Mouse (Mus musculus): ENCODE measurements around the gene Krt83. TPM values are rescaled to one million over a fixed set of nuclear protein-coding genes. Genes with fewer than 3 reads are reported as not detected.
"Not testable (repeated sequence)": the region's sequence is repeated elsewhere in the genome, so short reads cannot be mapped to it uniquely, and the experiment has no call there.

Krt83 gene
- not detected in 2 replicates for polyA plus RNA-seq (2016; fragmentation: Nextera tagmentation; extraction: Ambion mirVana)

GRCm38 (mm10) chr15:101491431-101491830 is at the start of gene Krt83:
Krt83 (minus strand) TSS chr15:101491512.
- H3K36me3 ChIP-seq, result no peaks in the 10 kb centered on the region
- ATAC-seq (ENCODE audit: low FRiP score), result no peak
- 0 out of 2 replicates have a peak, but pooled peaks cover 4% of the 10 kb centered on the region for H3K27me3 ChIP-seq
- no peak within 1 kb of the TSS for H3K27ac ChIP-seq
- H3K4me1 ChIP-seq, result no peaks in the 10 kb centered on the region
- no peak within 1 kb of the TSS for H3K4me3 ChIP-seq
- no peak within 1 kb of the TSS for H3K4me2 ChIP-seq (replicated peaks)
- H3K9me3 ChIP-seq (replicated peaks), result no peaks in the 10 kb centered on the region
- WGBS, result 69% methylated on average over 6 of the region's 6 CpGs
- H3K9ac ChIP-seq, result no peak within 1 kb of the TSS

DNA sequence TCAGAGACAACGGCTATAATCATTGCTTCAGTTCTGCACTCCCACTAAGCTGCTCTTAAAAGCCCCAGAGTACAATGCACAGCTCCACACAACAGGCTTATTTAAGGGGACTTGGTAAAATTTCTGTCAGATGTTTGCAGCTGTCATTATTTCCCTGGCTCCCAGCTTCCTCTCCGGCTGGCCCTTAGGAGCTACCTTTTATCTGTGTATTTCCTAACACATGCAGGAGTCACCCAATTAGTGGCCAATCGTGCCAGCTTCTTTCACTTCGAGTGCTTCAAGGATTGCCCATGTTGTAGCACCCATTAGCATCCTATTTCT is 47.2 kb upstream of the Krt83 start:
- H3K4me2 ChIP-seq (replicated peaks), result no peak overlapping the region
- H3K27me3 ChIP-seq, result no peaks in the 10 kb centered on the region
- H3K4me3 ChIP-seq, result no peak overlapping the region
- H3K9ac ChIP-seq, result no peak overlapping the region
- H3K36me3 ChIP-seq, result no peaks in the 10 kb centered on the region
- no peak overlapping the region for H3K27ac ChIP-seq
- 77% methylated on average over 4 of the region's 4 CpGs for WGBS
- H3K4me1 ChIP-seq, result peaks cover 13% of the 10 kb centered on the region
- no peaks in the 10 kb centered on the region for H3K9me3 ChIP-seq (replicated peaks)
- ATAC-seq (ENCODE audit: low FRiP score), result no peak

- H3K4me3 ChIP-seq, result no peak overlapping the region
- no peak for ATAC-seq (ENCODE audit: low FRiP score)
- no peak overlapping the region for H3K9ac ChIP-seq
- 46% methylated on average over 7 of the region's 7 CpGs for WGBS
- H3K4me2 ChIP-seq (replicated peaks), result no peak overlapping the region
- no peak overlapping the region for H3K27ac ChIP-seq
- peaks cover 13% of the 10 kb centered on the region for H3K4me1 ChIP-seq
- H3K36me3 ChIP-seq, result no peaks in the 10 kb centered on the region
- H3K9me3 ChIP-seq (replicated peaks), result no peaks in the 10 kb centered on the region
- no peaks in the 10 kb centered on the region for H3K27me3 ChIP-seq
Measured at GRCm38 (mm10) chr15:101537864-101538579, 46.7 kb upstream of the Krt83 start.

DNA sequence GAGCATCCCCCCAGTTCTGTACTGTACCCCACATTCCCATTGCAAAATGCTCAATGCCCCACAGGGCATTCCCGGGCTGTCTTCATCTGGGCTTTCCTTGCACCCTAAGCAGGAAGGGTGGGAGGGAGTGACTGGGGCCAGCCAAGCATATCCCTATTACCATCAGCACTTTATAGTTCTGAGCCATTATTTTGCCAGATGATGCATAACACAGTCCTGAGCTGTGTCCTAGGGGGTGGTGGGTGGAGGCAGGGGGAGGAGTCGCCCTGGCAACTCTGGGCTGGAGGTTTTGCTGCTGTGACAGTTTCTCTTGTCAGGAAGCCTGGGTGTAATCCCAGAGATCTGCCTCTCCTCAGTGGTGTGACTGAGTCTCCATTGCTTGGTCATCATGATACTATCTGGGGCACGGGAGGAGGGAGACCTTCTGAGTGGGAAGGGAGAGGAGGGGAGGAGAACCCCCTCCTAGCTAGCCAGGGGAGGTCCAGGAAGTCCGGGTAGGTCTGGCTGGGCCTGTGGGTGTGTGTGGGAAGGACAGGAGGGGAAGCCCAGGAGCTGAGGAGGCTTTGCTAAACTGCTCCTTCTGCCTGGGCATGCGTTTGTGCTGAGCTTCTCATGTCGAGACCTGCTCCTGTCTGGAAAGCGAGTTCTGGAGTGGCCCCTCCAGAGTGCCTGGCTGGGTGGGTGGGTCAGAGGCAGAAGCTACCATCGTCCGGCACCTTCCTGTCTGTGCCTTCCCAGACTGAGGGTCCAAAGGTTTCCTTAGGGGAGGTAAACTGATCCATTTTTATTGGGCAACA is 44.9 kb upstream of the Krt83 start:
- Histone ChIP-seq H3K36me3 (no peaks in the 10 kb centered on the region), H3K9ac (no peak overlapping the region), H3K27ac (no peak overlapping the region), H3K9me3 (replicated peaks) (no peaks in the 10 kb centered on the region), H3K4me1 (peaks cover 7% of the 10 kb centered on the region), H3K4me3 (no peak overlapping the region), H3K27me3 (no peaks in the 10 kb centered on the region), H3K4me2 (replicated peaks) (no peak overlapping the region)
- ATAC-seq (ENCODE audit: low FRiP score), result no peak
- 61% methylated on average over 9 of the region's 9 CpGs for WGBS

- no peak within 1 kb of the TSS for H3K9ac ChIP-seq
- H3K4me2 ChIP-seq (replicated peaks), result no peak within 1 kb of the TSS
- no peak within 1 kb of the TSS for H3K27ac ChIP-seq
- H3K27me3 ChIP-seq, result no peaks in the 10 kb centered on the region
- no peaks in the 10 kb centered on the region for H3K9me3 ChIP-seq (replicated peaks)
- no peak within 1 kb of the TSS for H3K4me3 ChIP-seq
- no peaks in the 10 kb centered on the region for H3K36me3 ChIP-seq
- ATAC-seq (ENCODE audit: low FRiP score), result no peak
- H3K4me1 ChIP-seq, result peaks cover 7% of the 10 kb centered on the region
- WGBS, result 85% methylated on average over 7 of the region's 7 CpGs
Measured at GRCm38 (mm10) chr15:101532720-101533119, 41.4 kb upstream of the Krt83 start, which contains the start of gene Krt84. Krt84 (minus strand) TSS chr15:101532820.

DNA sequence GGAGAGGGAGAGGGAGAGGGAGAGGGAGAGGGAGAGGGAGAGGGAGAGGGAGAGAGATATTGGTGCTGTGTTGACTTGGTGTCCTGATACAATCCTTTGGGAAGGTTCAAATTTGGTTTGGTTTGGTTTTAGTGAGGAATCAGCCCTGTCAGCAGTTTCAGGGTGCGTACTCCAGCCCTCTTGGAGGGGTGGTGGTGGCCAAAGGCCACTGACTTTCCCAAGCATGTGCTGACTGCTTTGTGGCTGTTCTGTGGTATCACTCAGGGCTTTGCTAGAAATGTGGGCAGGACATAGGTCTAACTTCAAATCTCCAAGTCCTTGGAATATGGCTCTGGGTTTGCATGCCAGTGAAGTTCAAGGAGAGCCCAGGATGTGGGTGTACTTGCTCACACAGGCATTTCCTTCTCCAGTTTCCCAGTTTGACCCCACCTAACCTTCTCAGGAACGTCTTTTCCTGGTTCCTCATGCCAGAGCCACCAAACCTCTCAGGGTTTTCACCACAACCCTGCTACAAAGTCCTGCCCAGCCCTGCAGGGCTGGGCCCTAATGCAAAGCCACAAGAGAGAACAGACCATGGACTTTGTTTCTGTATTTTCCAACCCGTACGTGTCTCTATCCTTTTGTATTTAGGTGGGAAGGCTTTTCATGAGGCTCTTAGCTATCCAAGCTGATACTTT is 31.4 kb upstream of the Krt83 start:
- 72% methylated on average over 4 of the region's 4 CpGs for WGBS
- Histone ChIP-seq H3K9ac (no peak overlapping the region), H3K4me3 (no peak overlapping the region), H3K27ac (no peak overlapping the region), H3K9me3 (replicated peaks) (no peaks in the 10 kb centered on the region), H3K36me3 (no peaks in the 10 kb centered on the region), H3K4me2 (replicated peaks) (no peak overlapping the region), H3K27me3 (peaks cover 3% of the 10 kb centered on the region; the same call in 1 of the 2 replicates), H3K4me1 (no peaks in the 10 kb centered on the region)
- no peak for ATAC-seq (ENCODE audit: low FRiP score)

DNA sequence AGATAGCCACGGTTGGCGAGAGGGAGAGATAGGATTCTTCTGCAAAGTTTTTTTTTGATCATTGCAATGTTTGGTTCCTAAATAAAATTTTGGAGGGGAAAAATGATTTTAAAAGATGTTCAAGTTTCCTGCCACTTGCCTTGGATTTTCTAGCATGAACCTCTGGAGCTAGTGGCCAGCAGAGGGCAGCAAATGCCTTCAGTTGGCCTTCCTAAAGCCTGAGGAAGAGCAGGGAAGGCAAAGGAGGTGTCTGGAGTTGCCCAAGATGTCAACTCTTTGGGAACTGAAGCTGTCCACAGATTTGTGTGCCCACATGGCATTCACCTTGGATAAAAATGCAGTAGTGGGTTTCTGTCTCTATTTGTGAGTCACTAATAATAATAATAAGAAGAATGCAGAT is 28.5 kb upstream of the Krt83 start:
- Histone ChIP-seq H3K36me3 (no peaks in the 10 kb centered on the region), H3K4me3 (no peak overlapping the region), H3K4me1 (no peaks in the 10 kb centered on the region), H3K9ac (no peak overlapping the region), H3K27me3 (peaks cover 3% of the 10 kb centered on the region; the same call in 1 of the 2 replicates), H3K4me2 (replicated peaks) (no peak overlapping the region), H3K27ac (no peak overlapping the region), H3K9me3 (replicated peaks) (no peaks in the 10 kb centered on the region)
- ATAC-seq (ENCODE audit: low FRiP score), result no peak
- 19% methylated on average over 2 of the region's 2 CpGs for WGBS

- not testable (repeated sequence) for H3K9me3 ChIP-seq (replicated peaks); H3K9ac ChIP-seq; H3K36me3 ChIP-seq; H3K4me3 ChIP-seq; ATAC-seq (ENCODE audit: low FRiP score); H3K4me2 ChIP-seq (replicated peaks); H3K4me1 ChIP-seq; H3K27me3 ChIP-seq; H3K27ac ChIP-seq
- WGBS, result 79% methylated on average over 2 of the region's 2 CpGs
Measured at GRCm38 (mm10) chr15:101517161-101517560, 25.8 kb upstream of the Krt83 start, which contains the start of gene Gm49425. Gm49425 (minus strand) TSS chr15:101517261.

- no peaks in the 10 kb centered on the region for H3K9me3 ChIP-seq (replicated peaks)
- H3K4me1 ChIP-seq, result no peaks in the 10 kb centered on the region
- no peak overlapping the region for H3K4me3 ChIP-seq
- no peak for ATAC-seq (ENCODE audit: low FRiP score)
- no peaks in the 10 kb centered on the region for H3K36me3 ChIP-seq
- no peaks in the 10 kb centered on the region for H3K27me3 ChIP-seq
- no peak overlapping the region for H3K4me2 ChIP-seq (replicated peaks)
- 80% methylated on average over 9 of the region's 9 CpGs for WGBS
- H3K27ac ChIP-seq, result no peak overlapping the region
- no peak overlapping the region for H3K9ac ChIP-seq
Measured at GRCm38 (mm10) chr15:101508247-101508646, 16.9 kb upstream of the Krt83 start.

DNA sequence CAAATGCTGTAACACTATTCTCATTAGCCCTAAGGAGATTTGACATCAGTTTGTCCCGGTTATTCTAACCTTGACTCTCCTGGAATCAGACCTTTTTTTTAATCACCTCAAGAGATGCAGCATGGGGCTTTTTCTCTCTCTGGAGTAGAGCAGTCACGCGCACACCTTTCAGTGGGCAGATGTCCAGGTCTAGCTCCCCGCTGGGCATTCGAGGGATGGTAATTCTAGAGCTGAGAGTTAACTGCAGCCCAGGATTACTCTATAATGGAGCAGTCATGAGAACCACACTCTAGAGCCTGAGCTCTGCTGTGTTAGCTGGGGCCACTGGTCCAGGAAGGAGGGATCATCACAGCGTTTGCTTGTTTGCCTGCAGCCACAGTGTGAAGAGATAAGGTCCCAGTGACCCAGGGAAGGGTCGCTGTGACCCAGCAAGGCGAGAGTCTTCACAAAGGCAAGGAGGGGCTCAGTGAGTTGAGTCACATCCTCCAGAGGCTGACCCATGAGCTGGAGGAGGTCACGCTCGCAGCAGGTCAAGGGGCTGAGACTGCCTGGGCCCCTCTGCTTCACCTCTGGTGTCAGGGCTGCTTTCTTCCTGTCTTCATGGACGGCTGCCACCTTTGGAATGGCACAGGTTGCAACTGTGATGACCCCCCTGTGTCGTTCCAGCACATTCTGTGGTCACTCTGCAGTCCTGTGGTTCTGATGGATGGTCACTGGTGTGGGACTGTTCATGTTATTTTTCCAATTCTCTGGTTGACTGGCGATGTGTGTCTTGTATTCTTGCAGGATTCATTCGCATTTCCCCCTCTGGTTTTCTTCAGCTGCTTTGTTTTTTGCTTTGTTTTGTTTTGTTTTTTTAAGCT is 15.8 kb upstream of the Krt83 start:
- Histone ChIP-seq H3K4me2 (replicated peaks) (no peak overlapping the region), H3K4me1 (no peaks in the 10 kb centered on the region), H3K4me3 (no peak overlapping the region), H3K27ac (no peak overlapping the region), H3K36me3 (no peaks in the 10 kb centered on the region), H3K27me3 (no peaks in the 10 kb centered on the region), H3K9me3 (replicated peaks) (no peaks in the 10 kb centered on the region), H3K9ac (no peak overlapping the region)
- ATAC-seq (ENCODE audit: low FRiP score), result no peak
- WGBS, result 60% methylated on average over 14 of the region's 14 CpGs

GRCm38 (mm10) chr15:101497181-101497580 is 5.9 kb upstream of the Krt83 start:
- ATAC-seq (ENCODE audit: low FRiP score), result no peak
- Histone ChIP-seq H3K27me3 (0 out of 2 replicates have a peak, but pooled peaks cover 4% of the 10 kb centered on the region), H3K9ac (no peak overlapping the region), H3K4me2 (replicated peaks) (no peak overlapping the region), H3K4me3 (no peak overlapping the region), H3K4me1 (no peaks in the 10 kb centered on the region), H3K36me3 (no peaks in the 10 kb centered on the region), H3K9me3 (replicated peaks) (no peaks in the 10 kb centered on the region), H3K27ac (no peak overlapping the region)
- WGBS, result 47% methylated on average over 2 of the region's 2 CpGs

Measured in hindbrain, embryonic 12.5 days (tissue).